Mouse (Mus musculus) heart, embryonic 10.5 days (tissue): ENCODE data around the gene Pck2. TPM values are rescaled to one million over a fixed set of nuclear protein-coding genes. Genes with fewer than 3 reads are reported as not detected.
A peak's percentile ranks its signal among the peaks of the same experiment; 100 is the strongest.

Source experiments
- DNase-seq: peaks from one replicate; pipeline ENCODE4 v3.0.0-alpha.2; 2017; ENCODE audit warnings: low spot score
- H3K27ac ChIP-seq: fragments of 300-500 bp; sonication (generic); 2 replicates; pipeline ENCODE4 v1.5.1; 2016; ENCODE audit warnings: mild to moderate bottlenecking
- H3K27me3 ChIP-seq: fragments of 300-500 bp; sonication (generic); 2 replicates; pipeline ENCODE4 v1.6.1; 2016; ENCODE audit warnings: mild to moderate bottlenecking; ENCODE audit not compliant: poor library complexity, insufficient read depth, severe bottlenecking
- H3K36me3 ChIP-seq: fragments of 300-500 bp; sonication (generic); 2 replicates; pipeline ENCODE4 v1.6.1; 2016; ENCODE audit warnings: mild to moderate bottlenecking, moderate library complexity
- H3K4me1 ChIP-seq: fragments of 300-500 bp; sonication (generic); 2 replicates; pipeline ENCODE4 v1.6.1; 2016; ENCODE audit warnings: mild to moderate bottlenecking
- H3K4me3 ChIP-seq: fragments of 300-500 bp; sonication (generic); 2 replicates; pipeline ENCODE4 v1.5.1; 2016; ENCODE audit warnings: mild to moderate bottlenecking, moderate library complexity
- H3K9me3 ChIP-seq: fragments of 300-500 bp; sonication (generic); 2 replicates; pipeline ENCODE4 v1.6.1; 2016; ENCODE audit warnings: mild to moderate bottlenecking, moderate library complexity
- WGBS: fragments of 180-500 bp; shearing (Covaris S2); methylation state at CpG from one replicate; pipeline ENCODE4 v1.1.7; 2016; 5-methylcytosine and 5-hydroxymethylcytosine counted together
- polyA plus RNA-seq: library from polyadenylated mRNA; unstranded; fragments of >200 nt; fragmentation: Nextera tagmentation; extraction: Ambion mirVana; gene quantifications from 2 replicates; pipeline ENCODE4 v1.2.1, GENCODE M21; 2016

Pck2 gene
- polyA plus RNA-seq, 1 experiment from 2014 or later = 32.5 TPM

- peak overlapping the region; percentile 88 for H3K27ac ChIP-seq
- no peaks in the 10 kb centered on the region for H3K9me3 ChIP-seq
- DNase-seq = peak; percentile 70
- no peaks in the 10 kb centered on the region for H3K27me3 ChIP-seq
- peak overlapping the region; percentile 77 for H3K4me3 ChIP-seq
- 36% methylated on average over 5 of the region's 5 CpGs for WGBS
- peaks cover 27% of the 10 kb centered on the region for H3K4me1 ChIP-seq
- H3K36me3 ChIP-seq = peaks cover 41% of the 10 kb centered on the region
These were observed 44.2 kb downstream of the Pck2 start for GRCm38 (mm10) chr14:55584303-55584701.

GRCm38 (mm10) chr14:55584702-55585565 is 44.9 kb downstream of the Pck2 start, which contains the start of gene Emc9:
Emc9 (minus strand) TSS chr14:55585302.
- Histone ChIP-seq H3K27ac (peak within 1 kb of the TSS; percentile 88), H3K27me3 (no peaks in the 10 kb centered on the region)

GRCm38 (mm10) chr14:55585566-55585960 is 45.5 kb downstream of the Pck2 start:
- H3K27me3 ChIP-seq = no peaks in the 10 kb centered on the region
- peaks cover 28% of the 10 kb centered on the region for H3K4me1 ChIP-seq
- peak overlapping the region; percentile 88 for H3K27ac ChIP-seq
- peaks cover 30% of the 10 kb centered on the region for H3K36me3 ChIP-seq
- DNase-seq = no peak
- WGBS = 43% methylated on average over 6 of the region's 6 CpGs
- H3K4me3 ChIP-seq = peak overlapping the region; percentile 77; the same call in 1 of the 2 replicates
- no peaks in the 10 kb centered on the region for H3K9me3 ChIP-seq

More at GRCm38 (mm10) chr14:55584702-55585565, 44.9 kb downstream of the Pck2 start, which contains the start of gene Emc9:
- H3K4me3 ChIP-seq = peak within 1 kb of the TSS; percentile 77
- no peaks in the 10 kb centered on the region for H3K9me3 ChIP-seq
- peak; percentile 90 for DNase-seq
- peaks cover 37% of the 10 kb centered on the region for H3K36me3 ChIP-seq
- 2% methylated on average over 43 of the region's 43 CpGs for WGBS
- peaks cover 24% of the 10 kb centered on the region for H3K4me1 ChIP-seq

- Histone ChIP-seq H3K9me3 (no peaks in the 10 kb centered on the region), H3K4me1 (peaks cover 28% of the 10 kb centered on the region), H3K27me3 (no peaks in the 10 kb centered on the region), H3K36me3 (peaks cover 25% of the 10 kb centered on the region), H3K4me3 (no peak overlapping the region), H3K27ac (peak overlapping the region; percentile 88)
- no peak for DNase-seq
- 80% methylated on average over 2 of the region's 2 CpGs for WGBS
These were observed 46.1 kb downstream of the Pck2 start for GRCm38 (mm10) chr14:55586149-55586548.

- Histone ChIP-seq H3K9me3 (no peaks in the 10 kb centered on the region), H3K27ac (no peak overlapping the region), H3K27me3 (no peaks in the 10 kb centered on the region), H3K4me3 (no peak overlapping the region), H3K36me3 (peaks cover 19% of the 10 kb centered on the region), H3K4me1 (peaks cover 44% of the 10 kb centered on the region)
- WGBS = 84% methylated on average over 5 of the region's 5 CpGs
- DNase-seq = no peak
These were observed 49.2 kb downstream of the Pck2 start for GRCm38 (mm10) chr14:55589271-55589670.

- H3K27ac ChIP-seq = peak overlapping the region; percentile 96
These were observed 49.8 kb downstream of the Pck2 start for GRCm38 (mm10) chr14:55589771-55590448.

GRCm38 (mm10) chr14:55590748-55591330 is 50.8 kb downstream of the Pck2 start, which contains the start of gene Psme2:
Psme2 (minus strand) TSS chr14:55591113.
- Histone ChIP-seq H3K36me3 (peaks cover 34% of the 10 kb centered on the region), H3K4me3 (peak within 1 kb of the TSS; percentile 98), H3K4me1 (peaks cover 31% of the 10 kb centered on the region), H3K9me3 (no peaks in the 10 kb centered on the region), H3K27me3 (no peaks in the 10 kb centered on the region), H3K27ac (peak within 1 kb of the TSS; percentile 96)
- peak; percentile 98 for DNase-seq
- 1% methylated on average over 22 of the region's 22 CpGs for WGBS

More at GRCm38 (mm10) chr14:55589771-55590448, 49.8 kb downstream of the Pck2 start:
- H3K27me3 ChIP-seq = no peaks in the 10 kb centered on the region
- peaks cover 38% of the 10 kb centered on the region for H3K4me1 ChIP-seq
- DNase-seq = no peak
- peak overlapping the region; percentile 98 for H3K4me3 ChIP-seq
- 81% methylated on average over 11 of the region's 11 CpGs for WGBS
- H3K9me3 ChIP-seq = no peaks in the 10 kb centered on the region
- peaks cover 25% of the 10 kb centered on the region for H3K36me3 ChIP-seq

GRCm38 (mm10) chr14:55591331-55591891 is 51.3 kb downstream of the Pck2 start, which contains the start of gene Rnf31:
Rnf31 (plus strand) TSS chr14:55591708.
- peak within 1 kb of the TSS; percentile 98 for H3K4me3 ChIP-seq
- under 1% methylated on average over 33 of the region's 33 CpGs for WGBS

GRCm38 (mm10) chr14:55592226-55592625 is 52.2 kb downstream of the Pck2 start:
- WGBS = 7% methylated on average over 16 of the region's 16 CpGs
- peaks cover 45% of the 10 kb centered on the region for H3K36me3 ChIP-seq
- DNase-seq = no peak

More at GRCm38 (mm10) chr14:55591331-55591891, 51.3 kb downstream of the Pck2 start, which contains the start of gene Rnf31:
- Histone ChIP-seq H3K27me3 (no peaks in the 10 kb centered on the region), H3K36me3 (peaks cover 40% of the 10 kb centered on the region), H3K4me1 (peaks cover 31% of the 10 kb centered on the region), H3K27ac (peak within 1 kb of the TSS; percentile 96), H3K9me3 (no peaks in the 10 kb centered on the region)
- peak; percentile 98 for DNase-seq

GRCm38 (mm10) chr14:55596036-55596690 is 56.1 kb downstream of the Pck2 start:
- peaks cover 24% of the 10 kb centered on the region for H3K4me1 ChIP-seq
- DNase-seq = peak; percentile 74
- H3K27ac ChIP-seq = no peak overlapping the region
- peaks cover 71% of the 10 kb centered on the region for H3K36me3 ChIP-seq
- no peaks in the 10 kb centered on the region for H3K27me3 ChIP-seq
- H3K4me3 ChIP-seq = 0 out of 2 replicates have a peak overlapping the region, but pooled peaks have one; percentile 1
- no peaks in the 10 kb centered on the region for H3K9me3 ChIP-seq
- 80% methylated on average over 13 of the region's 13 CpGs for WGBS

More at GRCm38 (mm10) chr14:55592226-55592625, 52.2 kb downstream of the Pck2 start:
- peak overlapping the region; percentile 98 for H3K4me3 ChIP-seq
- no peaks in the 10 kb centered on the region for H3K9me3 ChIP-seq
- H3K4me1 ChIP-seq = peaks cover 31% of the 10 kb centered on the region
- peak overlapping the region; percentile 96 for H3K27ac ChIP-seq
- H3K27me3 ChIP-seq = no peaks in the 10 kb centered on the region

- Histone ChIP-seq H3K27ac (no peak overlapping the region), H3K9me3 (no peaks in the 10 kb centered on the region), H3K27me3 (no peaks in the 10 kb centered on the region), H3K4me3 (no peak overlapping the region), H3K4me1 (peaks cover 15% of the 10 kb centered on the region), H3K36me3 (peaks cover 95% of the 10 kb centered on the region)
- 93% methylated on average over 21 of the region's 21 CpGs for WGBS
- peak; percentile 73 for DNase-seq
These were observed 58.7 kb downstream of the Pck2 start for GRCm38 (mm10) chr14:55598521-55599390.
